Mouse (Mus musculus) granulocyte monocyte progenitor cell, adult 5-6 weeks (primary cell): ENCODE results near the gene Cacna2d1. TPM values are rescaled to one million over a fixed set of nuclear protein-coding genes. Genes with fewer than 3 reads are reported as not detected.

ENCODE experiments used
- ATAC-seq: replicated peaks from 2 replicates; pipeline ENCODE4 v1.8.0; 2016; ENCODE audit warnings: mild to moderate bottlenecking, moderate TSS enrichment, inconsistent platforms; ENCODE audit not compliant: poor library complexity, severe bottlenecking
- total RNA-seq, 2 experiments: library from RNA; stranded (forward) in 1 of 2; stranded (reverse) in 1 of 2; fragments of 200-712, 200-1000 nt in 1 of 2; fragments of >200 nt in 1 of 2; fragmentation: Nextera tagmentation in 1 of 2; gene quantifications; 2 replicates each; pipeline ENCODE4 v1.2.3; 2014 to 2017

The Cacna2d1 gene
- total RNA-seq (2014; fragmentation: Nextera tagmentation): not detected in 2 replicates
- total RNA-seq (2017): not detected in 2 replicates

DNA sequence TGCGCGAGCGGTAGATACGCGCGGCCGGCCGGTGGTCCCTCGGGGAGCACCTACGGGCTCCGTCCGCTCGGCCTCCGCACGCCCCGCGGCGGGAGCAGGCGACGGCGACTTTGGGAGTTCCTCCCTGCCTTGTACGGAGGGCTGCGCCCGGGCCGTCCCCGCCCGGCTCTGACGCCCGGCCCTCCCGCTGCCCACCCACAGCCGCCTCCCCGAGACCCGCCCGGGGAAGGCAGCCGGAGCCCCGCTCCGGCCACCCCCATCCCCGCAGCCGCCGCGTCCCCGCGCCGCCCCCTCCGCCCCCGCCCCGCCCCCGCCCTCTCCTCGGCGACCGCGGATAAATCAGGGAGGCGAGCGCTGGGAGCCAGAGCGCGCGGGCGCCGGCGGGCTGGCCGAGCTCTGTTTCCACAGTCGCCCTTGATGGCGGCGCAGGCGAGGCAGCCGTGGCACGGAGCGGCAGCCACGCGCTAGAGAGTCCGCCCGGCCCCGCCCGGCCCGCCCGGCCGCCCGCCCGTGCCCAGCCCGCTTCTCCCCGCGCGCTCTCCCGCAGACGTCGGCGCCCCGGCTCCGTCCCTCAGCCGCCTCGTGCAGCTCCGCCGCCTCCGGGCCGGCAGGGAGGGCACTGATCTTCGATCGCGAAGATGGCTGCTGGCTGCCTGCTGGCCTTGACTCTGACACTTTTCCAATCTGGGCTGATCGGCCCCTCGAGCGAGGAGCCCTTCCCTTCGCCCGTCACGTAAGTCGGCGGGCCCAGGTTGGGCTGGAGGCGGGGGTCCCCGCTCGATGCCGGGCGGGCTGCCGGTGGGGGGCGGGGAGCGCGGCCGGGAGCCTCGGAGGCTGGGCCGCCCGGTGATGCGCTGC, at the start of gene Cacna2d1:
Gene Cacna2d1, plus strand, starts transcription at position 316 of the 858 bp plus-strand sequence.
- peak; percentile 79 for ATAC-seq

DNA sequence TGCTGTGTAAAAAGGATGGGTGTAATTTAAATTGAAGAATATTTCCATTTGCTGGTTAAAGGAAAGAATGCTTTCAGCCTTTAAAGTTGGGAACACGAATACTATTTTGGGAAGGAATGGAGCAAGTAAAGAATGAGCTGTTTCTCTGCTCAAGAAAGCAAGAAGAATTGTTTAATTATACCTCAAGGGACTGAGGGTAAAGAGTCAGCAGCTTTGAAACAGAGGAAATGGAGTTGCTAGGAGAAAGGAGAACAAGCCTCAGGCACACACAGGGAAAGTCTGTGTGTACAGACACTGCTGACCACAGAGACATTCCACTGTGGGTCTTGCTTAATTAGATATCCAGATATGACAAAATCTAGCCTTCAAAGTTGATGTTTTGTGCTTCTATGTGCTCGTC, 39.4 kb upstream of the Cacna2d1 start:
- ATAC-seq: no peak

DNA sequence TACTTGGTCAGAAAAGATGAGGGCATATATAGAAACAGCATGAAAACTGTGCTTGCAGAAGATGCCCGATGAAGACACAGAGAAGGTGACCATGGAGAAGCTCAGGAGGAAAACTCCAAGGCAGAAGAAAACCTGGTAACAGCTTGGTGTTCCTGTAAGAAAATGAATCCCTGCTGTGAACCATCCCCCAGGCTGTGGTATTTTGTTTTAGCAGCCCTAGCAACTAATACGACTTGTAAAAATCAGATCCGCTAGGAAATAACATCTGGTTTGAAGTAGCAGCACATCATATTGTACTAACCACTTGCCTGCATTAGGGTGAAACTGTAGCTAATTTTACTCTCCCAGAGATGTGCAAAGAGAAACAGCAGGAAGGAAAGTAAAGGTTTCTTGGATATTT, 37.8 kb upstream of the Cacna2d1 start:
- ATAC-seq: no peak

DNA sequence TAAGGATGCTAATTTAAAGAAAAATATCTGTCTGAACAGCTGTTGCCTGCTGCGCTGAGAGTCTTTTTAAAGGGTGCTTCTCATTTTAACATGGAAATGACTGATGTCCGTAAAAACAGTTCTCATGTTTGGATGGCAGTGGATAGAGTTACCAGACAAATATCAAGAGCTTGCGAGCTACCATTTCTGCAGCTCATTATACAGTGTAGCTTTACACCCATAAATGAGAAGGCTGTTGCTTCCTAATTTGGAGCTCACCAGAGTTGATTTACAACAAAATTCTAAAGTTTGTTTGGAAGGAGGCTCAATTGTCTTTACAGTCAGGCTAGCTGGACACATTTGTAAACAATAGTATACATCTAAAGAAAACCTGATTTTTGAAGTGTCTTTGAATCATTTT, 28.0 kb upstream of the Cacna2d1 start:
- no peak for ATAC-seq

DNA sequence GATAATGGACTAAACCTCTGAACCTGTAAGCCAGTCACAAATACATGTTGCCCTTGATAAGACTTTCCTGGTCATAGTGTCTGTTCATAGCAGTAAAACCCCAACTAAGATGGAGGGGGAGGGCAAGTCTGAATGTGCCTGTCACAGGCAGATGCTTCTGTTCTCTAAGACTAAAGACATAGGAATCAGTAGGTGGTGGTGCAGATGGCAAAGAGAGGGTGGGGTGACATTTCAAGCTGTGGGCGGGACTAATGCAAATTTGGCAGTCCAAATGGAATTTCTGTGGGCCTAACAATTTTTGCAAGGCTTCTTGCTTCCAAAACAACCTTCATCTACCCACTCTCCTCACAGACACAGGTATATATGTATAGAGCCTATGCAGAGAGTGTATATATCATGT, 19.6 kb upstream of the Cacna2d1 start:
- ATAC-seq: no peak

DNA sequence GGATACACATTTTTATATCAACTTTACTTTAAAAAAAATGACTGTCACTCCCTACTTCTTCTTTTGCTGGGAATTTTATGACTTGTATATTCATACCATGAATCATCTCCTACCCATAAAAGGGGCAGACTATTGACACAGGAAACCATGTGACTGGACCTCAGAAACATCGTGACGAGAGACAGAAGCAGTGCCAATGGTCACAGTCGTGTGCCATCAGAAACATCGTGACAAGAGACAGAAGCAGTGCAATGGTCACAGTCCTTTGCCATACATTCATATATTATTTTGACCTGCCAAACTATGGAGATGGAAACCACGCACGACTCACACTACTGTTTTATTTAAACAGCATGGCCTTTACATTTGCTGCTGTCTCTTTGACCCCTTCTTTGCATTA, 6.0 kb upstream of the Cacna2d1 start:
- ATAC-seq: no peak

DNA sequence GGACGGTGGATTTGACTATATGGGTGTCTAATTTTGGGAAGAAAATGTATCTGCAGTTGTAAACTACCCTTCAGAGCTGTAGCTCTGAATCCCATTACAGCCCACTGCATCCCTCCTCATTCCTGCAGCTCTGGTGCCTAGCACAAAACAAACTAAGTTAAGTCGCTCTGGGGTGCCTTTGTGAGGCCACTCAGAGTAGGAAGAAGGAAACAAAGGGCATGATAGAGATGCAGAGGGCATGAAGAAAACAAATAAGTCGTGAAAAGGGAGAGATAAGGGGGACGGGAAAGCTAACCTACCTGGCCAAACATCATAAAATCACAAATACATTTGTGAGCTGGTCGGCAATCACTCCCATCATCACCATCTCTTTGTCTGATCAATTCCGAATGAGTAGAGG, 1.5 kb upstream of the Cacna2d1 start:
- no peak for ATAC-seq

DNA sequence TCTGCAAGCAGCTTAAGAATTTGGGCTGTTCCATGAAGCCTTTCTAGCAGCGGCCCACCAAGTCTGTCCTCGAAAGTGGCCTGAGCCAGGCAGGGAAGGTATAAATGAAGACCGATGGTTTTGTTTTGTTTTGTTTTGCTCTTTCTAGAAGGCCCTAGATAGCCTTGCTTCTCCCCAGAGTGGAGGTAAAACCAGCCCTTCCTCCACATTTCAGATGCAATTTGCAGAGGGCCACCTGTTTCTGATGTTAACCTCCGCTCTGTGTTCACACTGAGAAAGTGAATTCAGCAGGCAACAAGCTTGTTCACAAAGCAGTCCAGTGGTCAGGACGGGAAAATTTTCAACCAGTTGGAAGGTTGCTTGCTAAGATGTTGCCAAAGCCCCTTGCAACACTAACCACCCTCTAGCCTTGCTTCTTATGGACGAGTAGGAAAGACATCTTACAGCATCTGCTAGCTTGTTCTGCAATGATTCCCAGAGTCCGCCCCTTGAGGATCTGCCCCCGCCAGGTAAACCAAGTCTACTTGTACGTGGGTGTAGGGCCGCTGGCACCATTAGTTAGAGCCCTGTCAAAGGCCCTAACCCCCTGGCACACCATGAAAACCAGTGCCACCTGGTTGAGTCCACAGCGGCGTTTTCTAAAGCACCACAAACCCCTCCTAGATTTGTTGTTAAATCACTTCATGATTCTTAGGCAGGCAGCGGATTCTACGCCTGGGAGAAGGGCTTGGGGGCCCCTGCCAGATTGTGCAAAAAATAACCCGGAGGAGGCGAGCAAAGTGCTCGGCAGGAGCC, 713 bp upstream of the Cacna2d1 start:
- 0 out of 2 replicates have a peak, but pooled peaks have one; percentile 17 for ATAC-seq

DNA sequence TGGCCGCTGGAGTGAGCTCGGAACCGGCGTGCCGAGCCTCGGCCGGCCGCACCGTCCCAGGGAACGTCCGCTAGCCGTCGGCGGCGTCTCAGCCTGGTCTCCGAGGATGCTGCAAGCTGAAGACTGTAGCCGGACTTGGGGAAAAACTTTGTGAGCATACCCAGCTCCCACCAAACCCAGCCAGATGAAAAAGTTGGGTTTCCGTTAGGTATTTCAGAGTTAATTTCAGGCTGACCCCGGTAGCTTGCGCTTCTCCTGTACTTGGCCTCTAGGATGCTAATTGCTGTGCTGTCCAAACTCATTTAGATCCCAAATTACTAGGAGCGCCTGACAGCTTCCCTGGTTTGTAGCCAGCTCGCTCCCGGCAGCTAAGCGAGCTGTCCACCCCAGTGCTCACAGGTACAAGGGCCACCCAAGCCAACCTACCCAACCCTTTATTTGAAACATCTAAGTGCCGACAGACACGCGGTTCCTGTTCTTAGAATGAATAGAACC, 790 bp downstream of the Cacna2d1 start:
- peak; percentile 37; the same call in 1 of the 2 replicates for ATAC-seq

DNA sequence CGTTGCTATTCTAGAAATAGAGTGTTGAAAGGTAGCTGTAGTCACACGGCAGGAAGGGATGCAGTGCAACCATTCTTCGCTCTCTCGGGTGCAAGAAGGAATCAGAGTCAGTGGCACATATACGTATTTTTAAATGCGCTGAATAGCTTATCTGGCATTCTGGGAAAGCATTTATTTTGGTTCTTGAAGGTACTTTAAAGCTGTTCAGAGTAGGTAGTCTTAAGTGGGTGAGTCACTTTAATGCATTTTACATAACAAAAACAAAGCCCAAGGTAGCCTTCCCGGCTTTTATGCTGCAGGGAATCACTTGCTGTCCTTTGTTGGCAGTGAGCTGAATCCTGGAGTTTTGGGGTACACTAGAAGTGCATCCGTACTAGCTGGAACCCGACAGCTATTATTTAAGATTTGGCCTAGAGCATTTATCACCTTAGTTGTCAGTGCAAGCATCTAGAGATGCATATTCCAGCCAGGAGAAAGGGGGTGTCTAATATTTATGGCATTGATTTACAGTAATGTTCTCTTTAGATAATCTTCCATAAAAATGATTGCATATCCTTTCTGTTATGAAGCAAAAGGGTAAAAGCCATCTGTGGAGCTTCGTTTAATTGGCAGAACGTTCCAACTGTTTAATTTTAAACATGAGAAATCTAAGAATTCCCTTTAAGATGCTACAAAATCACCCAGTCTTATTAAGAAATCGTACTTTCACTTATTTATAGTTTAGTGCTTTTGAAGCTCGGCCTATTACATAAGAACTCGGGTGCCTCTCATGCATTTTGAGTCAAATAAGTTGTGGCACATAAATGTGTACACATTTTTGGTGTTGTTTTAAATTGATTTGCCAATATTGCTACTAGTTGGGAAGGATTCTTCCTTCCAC, 1.6 kb downstream of the Cacna2d1 start:
- no peak for ATAC-seq

DNA sequence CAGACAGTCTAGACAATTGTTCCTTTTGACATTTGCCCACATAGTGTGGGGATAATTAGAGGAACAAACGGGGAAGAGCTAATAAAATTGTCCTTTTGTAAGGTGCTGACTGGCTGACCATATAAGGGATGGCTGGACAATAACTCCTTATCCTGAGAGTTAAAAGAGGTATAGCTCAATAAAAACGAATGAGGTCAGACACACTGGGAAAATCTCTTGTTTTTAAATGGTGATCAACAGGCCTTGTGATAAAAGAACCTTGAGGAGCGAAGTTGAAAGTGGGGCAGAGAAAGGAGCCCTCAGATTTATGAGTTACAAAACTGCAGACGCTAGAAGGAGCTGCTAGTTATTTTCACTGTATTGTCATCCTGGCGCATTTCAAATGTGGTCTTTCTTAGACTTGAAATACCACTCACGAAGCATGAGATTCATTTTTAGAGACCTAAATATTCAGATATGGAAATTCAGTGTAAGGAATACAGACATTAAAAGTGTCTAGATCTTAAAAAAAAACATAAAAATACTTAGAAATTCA, 6.8 kb downstream of the Cacna2d1 start:
- ATAC-seq: no peak

DNA sequence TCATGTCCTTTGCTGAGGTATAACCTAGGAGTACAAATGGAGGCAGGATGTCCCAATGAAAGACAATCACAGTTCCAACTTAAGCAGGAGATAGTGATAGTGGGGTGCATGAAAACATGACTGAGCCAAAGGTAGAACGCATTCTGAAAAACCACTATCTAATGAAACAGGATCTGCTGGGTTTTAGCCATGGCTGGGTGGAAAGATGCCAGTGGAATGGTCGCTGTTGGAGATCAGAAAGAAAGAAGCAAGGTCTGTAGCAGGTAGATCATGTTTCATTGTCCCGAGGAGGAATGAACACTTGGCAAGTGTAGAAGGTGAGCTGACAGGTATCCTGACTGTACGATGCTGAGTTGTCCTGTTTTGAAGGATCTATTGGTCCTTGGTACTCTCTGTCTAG, 7.6 kb downstream of the Cacna2d1 start:
- ATAC-seq: no peak

DNA sequence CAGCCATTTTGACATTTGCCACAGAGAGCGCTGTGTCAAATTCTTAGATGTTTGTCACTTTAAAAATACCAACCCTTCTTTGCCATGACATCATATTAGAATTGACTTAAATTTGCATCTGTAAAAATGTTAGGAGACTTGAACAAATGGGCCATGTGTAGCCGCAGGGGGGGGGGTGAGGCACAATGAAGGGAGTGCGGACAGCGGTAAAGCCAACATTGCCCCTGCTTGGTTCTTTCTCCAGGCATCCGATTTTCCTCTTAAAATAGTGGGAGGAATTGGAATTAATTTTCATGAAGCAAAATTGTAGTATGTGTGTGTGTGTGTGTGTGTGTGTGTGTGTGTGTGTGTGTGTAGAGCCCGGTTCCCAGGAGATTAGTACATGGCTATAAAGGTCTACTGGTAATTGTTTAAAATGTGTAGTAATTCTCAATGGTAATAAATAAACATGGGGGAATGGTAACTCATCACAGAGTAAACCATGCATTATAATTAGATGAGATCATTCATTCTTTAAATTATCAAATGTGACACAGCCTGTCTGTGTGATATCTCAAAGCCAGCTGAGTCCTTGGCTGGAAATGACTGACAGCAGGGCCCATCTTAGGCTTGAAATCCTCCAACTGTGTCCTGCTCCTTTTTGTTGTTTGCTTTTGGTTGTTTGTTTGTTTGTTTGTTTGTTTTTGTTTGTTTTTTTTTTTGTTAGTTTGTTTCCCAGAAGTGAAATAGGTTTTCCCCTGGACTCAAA, 14.0 kb downstream of the Cacna2d1 start:
- no peak for ATAC-seq

DNA sequence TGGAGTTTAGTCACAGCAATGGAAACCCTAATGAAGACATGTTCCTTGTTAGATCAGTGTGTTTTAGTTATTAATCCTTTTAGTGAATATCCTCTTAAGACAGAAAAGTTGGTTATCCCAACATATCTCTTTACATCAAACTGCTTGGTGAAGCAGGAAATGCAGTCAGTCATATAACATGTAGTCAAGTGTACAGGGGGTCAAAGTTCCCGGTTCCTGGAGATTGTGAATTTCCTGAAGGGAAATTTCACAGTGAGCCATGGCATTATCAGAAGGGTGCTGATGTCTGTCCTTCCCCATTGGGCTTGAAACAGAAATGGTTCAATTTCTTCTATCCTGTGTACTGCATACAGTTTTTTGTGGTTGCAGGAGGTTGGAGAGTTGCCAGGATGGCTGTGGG, 25.3 kb downstream of the Cacna2d1 start:
- ATAC-seq: no peak

DNA sequence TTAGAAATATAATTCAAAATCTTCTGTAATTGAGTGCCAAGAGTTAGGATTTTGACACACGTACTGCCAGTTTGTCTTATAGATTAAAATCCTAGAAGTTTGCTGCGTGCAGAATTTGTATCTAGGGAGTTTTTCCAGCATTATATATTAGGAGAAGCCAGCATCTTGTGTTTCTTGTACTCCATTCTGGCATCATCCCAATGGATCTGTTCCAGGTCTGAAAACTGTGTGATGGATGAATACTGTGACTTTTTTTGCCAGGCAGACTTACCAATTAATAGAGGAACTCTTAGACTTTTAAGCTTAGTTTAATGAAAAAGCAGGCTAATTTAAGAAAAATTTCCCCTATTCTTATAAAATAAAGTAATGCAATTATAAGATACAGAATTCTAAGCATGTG, 27.4 kb downstream of the Cacna2d1 start:
- ATAC-seq: no peak

DNA sequence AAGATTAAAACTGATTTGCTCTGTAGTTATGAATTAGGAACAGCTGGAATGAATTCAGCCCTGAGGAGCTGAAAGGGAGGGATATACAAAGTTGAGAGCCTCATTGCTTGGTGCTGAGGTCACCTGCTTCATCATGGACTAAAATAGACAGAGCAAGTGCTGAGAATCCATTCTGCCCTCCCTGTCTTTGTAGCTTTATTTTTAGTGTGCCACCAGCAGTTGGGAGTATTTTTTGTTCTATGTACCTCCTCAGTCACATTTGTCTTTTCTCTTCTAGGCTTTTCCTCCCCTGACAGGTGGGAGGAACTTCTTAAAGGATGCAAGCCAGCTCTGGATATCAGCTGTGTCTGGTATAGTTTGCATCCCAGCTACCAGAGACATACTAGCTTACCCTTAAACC, 32.4 kb downstream of the Cacna2d1 start:
- ATAC-seq: no peak

DNA sequence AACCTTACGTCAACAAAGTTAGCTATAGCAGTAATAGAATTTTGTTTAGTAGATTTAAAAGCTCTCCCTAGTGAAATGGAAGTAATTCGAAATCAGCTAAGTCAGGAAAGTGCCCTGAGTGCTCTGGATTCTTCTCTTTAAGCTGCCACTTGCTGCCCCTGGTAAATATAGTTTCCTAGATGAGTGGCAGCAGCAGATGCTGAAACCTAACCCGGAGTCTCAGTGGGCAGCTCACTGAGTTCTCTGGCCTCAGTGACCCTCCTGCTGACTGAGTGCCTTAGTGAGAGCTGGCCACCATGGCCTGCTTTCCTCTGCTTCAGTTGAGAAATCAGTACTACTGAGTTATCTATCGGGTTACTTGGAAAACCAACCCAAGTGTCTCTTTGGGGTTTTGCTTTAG, 37.3 kb downstream of the Cacna2d1 start:
- ATAC-seq: no peak

DNA sequence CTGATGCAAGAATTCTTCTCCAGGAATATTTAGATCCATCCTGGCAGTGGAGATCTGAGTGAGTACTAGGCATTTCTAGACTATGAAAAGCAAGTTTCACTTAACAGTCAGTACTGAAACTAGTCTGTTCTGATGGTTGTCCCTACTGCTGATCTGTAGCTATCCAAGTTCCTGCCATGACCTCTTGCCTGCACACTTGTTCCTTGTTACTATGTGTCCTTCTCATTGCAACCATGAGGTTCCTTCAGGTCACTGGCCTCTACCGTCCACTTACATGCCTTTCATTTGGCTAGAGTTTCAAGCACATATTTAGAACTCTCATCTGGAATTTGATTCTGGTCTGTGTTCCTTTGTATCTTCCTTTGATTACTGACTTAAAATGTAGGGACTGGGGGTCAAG, 37.9 kb downstream of the Cacna2d1 start:
- no peak for ATAC-seq

DNA sequence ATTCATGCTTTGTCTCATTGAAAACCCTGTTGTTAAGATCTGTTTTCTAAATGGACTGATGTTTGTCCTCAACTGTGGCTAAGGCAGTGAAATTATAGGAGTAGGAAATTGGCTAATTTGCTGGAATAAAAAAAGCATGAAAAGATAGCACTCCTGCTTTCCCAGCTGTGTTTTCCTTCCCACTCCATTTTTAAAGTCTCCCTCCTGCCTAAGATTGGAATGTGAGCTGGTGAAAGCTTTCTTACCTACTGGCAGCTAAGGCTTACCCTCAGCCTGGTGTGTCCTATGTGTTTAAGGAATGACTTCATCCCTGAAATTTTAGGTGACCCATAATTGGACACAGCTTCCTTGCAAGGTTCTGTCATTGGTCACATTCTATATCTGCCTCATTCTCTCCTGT, 40.2 kb downstream of the Cacna2d1 start:
- ATAC-seq: no peak
